Mouse (Mus musculus) heart, embryonic 14.5 days (tissue): ENCODE data around the gene Zfp821. TPM values are rescaled to one million over a fixed set of nuclear protein-coding genes. Genes with fewer than 3 reads are reported as not detected.

Source experiments
- ATAC-seq: fragments of 200-750 bp; cut with Nextera tagmentation; 2 replicates; pipeline ENCODE4 v1.8.0; 2017; ENCODE audit warnings: low read depth, moderate TSS enrichment; ENCODE audit not compliant: insufficient number of reproducible peaks, insufficient read depth, low FRiP score
- H3K27ac ChIP-seq, 2 experiments: fragments of 200-500 bp in 1 of 2; fragments of 300-500 bp in 1 of 2; sonication (generic) in 1 of 2; replicated peaks in 1 of 2; 2 replicates each; pipeline ENCODE4 v1.5.1; 2012 to 2014; ENCODE audit warnings: low read depth in 2 of 2, low read length in 2 of 2, control low read depth in 1 of 2, mild to moderate bottlenecking in 1 of 2, mixed read lengths in 1 of 2; ENCODE audit not compliant: control insufficient read depth in 1 of 2, insufficient read depth in 1 of 2
- H3K27me3 ChIP-seq: fragments of 300-500 bp; sonication (generic); 2 replicates; pipeline ENCODE4 v1.6.1; 2014; ENCODE audit warnings: mild to moderate bottlenecking, low read length, control low read depth; ENCODE audit not compliant: control insufficient read depth, insufficient read depth
- H3K36me3 ChIP-seq: fragments of 300-500 bp; sonication (generic); 2 replicates; pipeline ENCODE4 v1.6.1; 2014; ENCODE audit warnings: mild to moderate bottlenecking, control low read depth, low read length, mixed read lengths; ENCODE audit not compliant: control insufficient read depth, insufficient read depth
- H3K4me1 ChIP-seq, 2 experiments: fragments of 200-500 bp in 1 of 2; fragments of 300-500 bp in 1 of 2; sonication (generic) in 1 of 2; 2 replicates each; pipeline ENCODE4 v1.6.1; 2012 to 2014; ENCODE audit warnings: low read length in 2 of 2, control low read depth in 1 of 2, mixed read lengths in 1 of 2; ENCODE audit not compliant: control insufficient read depth in 2 of 2, insufficient read depth in 2 of 2
- H3K4me2 ChIP-seq: fragments of 300-500 bp; sonication (generic); 2 replicates; pipeline ENCODE4 v1.6.1; 2014; ENCODE audit warnings: mild to moderate bottlenecking, low read length
- H3K4me3 ChIP-seq, 2 experiments: fragments of 200-500 bp in 1 of 2; fragments of 300-500 bp in 1 of 2; sonication (generic) in 1 of 2; 2 replicates each; pipeline ENCODE4 v1.5.1; 2012 to 2014; ENCODE audit warnings: low read length in 2 of 2, mild to moderate bottlenecking in 2 of 2, control low read depth in 1 of 2, low read depth in 1 of 2, moderate library complexity in 1 of 2; ENCODE audit not compliant: control insufficient read depth in 1 of 2, insufficient read depth in 1 of 2
- H3K9ac ChIP-seq: fragments of 300-500 bp; sonication (generic); 2 replicates; pipeline ENCODE4 v1.6.1; 2014; ENCODE audit warnings: mild to moderate bottlenecking, low read length
- H3K9me3 ChIP-seq: fragments of 300-500 bp; sonication (generic); 2 replicates; pipeline ENCODE4 v1.6.1; 2016; ENCODE audit warnings: low read length, control low read depth; ENCODE audit not compliant: control insufficient read depth
- WGBS: fragments of 180-500 bp; shearing (Covaris S2); extraction: QIAGEN DNeasy Blood & Tissue Kit; methylation state at CpG from one replicate; pipeline ENCODE4 v1.1.7; 2014; 5-methylcytosine and 5-hydroxymethylcytosine counted together
- polyA plus RNA-seq: library from polyadenylated mRNA; unstranded; fragments of >200 nt; fragmentation: Nextera tagmentation; extraction: Ambion mirVana; gene quantifications from 2 replicates; pipeline ENCODE4 v1.2.1, GENCODE M21; 2014

The Zfp821 gene
- polyA plus RNA-seq, result 22.7 and 23.1 TPM in 2 replicates

DNA sequence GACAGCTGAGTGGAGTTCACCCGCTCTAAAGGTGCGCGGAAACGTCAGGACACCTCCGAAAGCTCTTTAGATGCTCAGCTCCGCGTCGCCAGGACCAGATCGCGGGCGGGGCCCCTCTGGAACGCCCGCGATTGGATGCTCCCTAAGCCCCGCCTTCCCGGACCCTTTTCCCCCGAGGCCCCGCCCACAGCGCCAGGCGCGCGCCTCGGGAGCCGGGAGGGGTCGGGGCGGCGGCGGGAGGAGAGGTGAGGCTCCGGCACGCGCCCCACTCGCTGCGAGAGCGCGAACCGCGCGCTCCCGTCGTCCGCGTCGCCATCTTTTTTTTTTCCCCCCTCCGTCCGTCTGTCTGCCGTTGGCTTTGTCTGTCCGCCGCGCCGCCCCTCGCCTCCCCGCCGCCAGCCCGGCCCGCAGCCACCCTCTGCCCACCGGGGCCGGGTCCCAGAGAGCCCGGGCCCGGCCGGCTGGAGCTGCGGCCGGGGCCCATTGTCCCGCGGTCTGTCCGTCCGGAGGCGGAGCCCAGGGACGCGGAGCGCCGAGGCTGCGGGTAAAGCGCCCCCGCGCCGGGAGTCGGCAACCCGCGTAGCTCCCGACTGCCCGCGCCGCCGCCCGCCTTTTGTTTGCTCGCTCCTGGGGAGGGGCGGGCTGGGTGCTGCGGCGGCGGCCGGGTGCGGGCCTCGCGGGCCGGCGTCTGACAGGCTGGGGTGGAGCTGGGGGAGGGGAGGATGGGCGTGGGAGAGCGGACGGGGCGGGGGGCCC lies at the start of gene Zfp821:
TSS of gene Zfp821 (plus strand) at position 227 of the 756 bp plus-strand sequence.
- peak; percentile 93 for ATAC-seq
- Histone ChIP-seq H3K9ac (peak within 1 kb of the TSS; percentile 100), H3K4me3 (peak within 1 kb of the TSS; percentile 87 to 97), H3K4me2 (peak within 1 kb of the TSS; percentile 93), H3K4me1 (peaks cover 11 to 22% of the 10 kb centered on the region in 2 experiments), H3K36me3 (peaks cover 30% of the 10 kb centered on the region), H3K27ac (peak within 1 kb of the TSS; percentile 81 to 96), H3K27me3 (no peaks in the 10 kb centered on the region), H3K9me3 (no peaks in the 10 kb centered on the region)
- WGBS, result 0% methylated on average over 88 of the region's 100 CpGs

DNA sequence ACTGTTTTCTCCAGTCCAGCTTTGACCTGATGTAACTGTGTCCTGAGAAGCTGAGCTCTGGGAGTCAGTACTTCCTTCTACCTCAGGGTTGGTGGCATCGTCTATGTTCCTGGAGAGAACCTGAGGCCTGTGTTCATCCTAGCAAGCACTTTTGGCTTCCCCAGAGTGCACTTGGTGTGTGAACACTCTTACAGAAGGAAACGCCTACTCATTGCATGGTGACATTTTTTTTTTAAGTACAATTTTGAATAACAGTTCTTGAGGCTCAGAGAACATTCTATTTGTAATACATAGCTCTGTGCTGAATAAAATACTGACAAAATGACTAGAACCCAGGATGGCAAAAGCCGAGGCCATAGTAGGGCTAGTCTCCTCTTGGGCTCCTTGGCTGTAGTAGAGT lies 48.5 kb upstream of the Zfp821 start:
- no peaks in the 10 kb centered on the region for H3K27me3 ChIP-seq
- no peak overlapping the region for H3K27ac ChIP-seq
- H3K4me1 ChIP-seq, result no peaks in the 10 kb centered on the region
- H3K4me3 ChIP-seq, result no peak overlapping the region
- no peaks in the 10 kb centered on the region for H3K36me3 ChIP-seq
- ATAC-seq, result no peak
- 80% methylated on average over 3 of the region's 3 CpGs for WGBS
- H3K4me2 ChIP-seq, result no peak overlapping the region
- no peak overlapping the region for H3K9ac ChIP-seq
- no peaks in the 10 kb centered on the region for H3K9me3 ChIP-seq

- H3K4me1 ChIP-seq, result no peaks in the 10 kb centered on the region
- no peak for ATAC-seq
- no peaks in the 10 kb centered on the region for H3K27me3 ChIP-seq
- peaks cover 3% of the 10 kb centered on the region; the same call in 1 of the 2 replicates for H3K36me3 ChIP-seq
- WGBS, result 85% methylated on average over 3 of the region's 3 CpGs
- H3K9me3 ChIP-seq, result no peaks in the 10 kb centered on the region
- H3K9ac ChIP-seq, result no peak overlapping the region
- H3K4me2 ChIP-seq, result no peak overlapping the region
- H3K27ac ChIP-seq, result no peak overlapping the region
- no peak overlapping the region for H3K4me3 ChIP-seq
These were observed 43.0 kb upstream of the Zfp821 start for GRCm38 (mm10) chr8:109662328-109662727.

DNA sequence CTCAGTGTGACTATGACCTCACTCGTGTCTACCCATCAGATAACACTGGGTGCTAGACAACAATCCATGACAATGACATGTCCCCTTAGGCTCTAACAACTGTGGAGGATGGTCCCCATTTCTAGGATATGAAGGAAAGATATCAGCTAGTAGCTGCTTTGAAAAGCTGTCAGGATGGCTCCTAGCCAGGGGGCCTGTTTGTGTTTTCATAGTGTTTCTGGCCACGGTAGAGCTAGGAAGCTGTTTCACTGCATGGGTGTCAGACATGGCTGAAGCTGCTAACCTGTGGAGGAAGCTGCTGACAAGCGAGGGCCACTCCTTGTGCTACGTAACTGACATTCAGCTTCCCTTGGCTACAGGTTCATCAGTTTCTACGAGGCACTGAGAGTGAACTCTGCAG lies 38.7 kb upstream of the Zfp821 start:
- H3K4me1 ChIP-seq, result no peaks in the 10 kb centered on the region
- H3K36me3 ChIP-seq, result peaks cover 46% of the 10 kb centered on the region
- no peak overlapping the region for H3K4me3 ChIP-seq
- ATAC-seq, result no peak
- no peaks in the 10 kb centered on the region for H3K9me3 ChIP-seq
- no peaks in the 10 kb centered on the region for H3K27me3 ChIP-seq
- WGBS, result 56% methylated on average over 5 of the region's 5 CpGs
- no peak overlapping the region for H3K27ac ChIP-seq
- H3K4me2 ChIP-seq, result no peak overlapping the region
- H3K9ac ChIP-seq, result no peak overlapping the region

- ATAC-seq, result no peak
- no peaks in the 10 kb centered on the region for H3K27me3 ChIP-seq
- no peak overlapping the region for H3K4me3 ChIP-seq
- H3K4me2 ChIP-seq, result no peak overlapping the region
- H3K27ac ChIP-seq, result no peak overlapping the region
- H3K9me3 ChIP-seq, result no peaks in the 10 kb centered on the region
- WGBS, result 91% methylated on average over 5 of the region's 5 CpGs
- H3K4me1 ChIP-seq, result no peaks in the 10 kb centered on the region
- peaks cover 100% of the 10 kb centered on the region for H3K36me3 ChIP-seq
- no peak overlapping the region for H3K9ac ChIP-seq
These were observed 32.7 kb upstream of the Zfp821 start for GRCm38 (mm10) chr8:109672656-109673055.

DNA sequence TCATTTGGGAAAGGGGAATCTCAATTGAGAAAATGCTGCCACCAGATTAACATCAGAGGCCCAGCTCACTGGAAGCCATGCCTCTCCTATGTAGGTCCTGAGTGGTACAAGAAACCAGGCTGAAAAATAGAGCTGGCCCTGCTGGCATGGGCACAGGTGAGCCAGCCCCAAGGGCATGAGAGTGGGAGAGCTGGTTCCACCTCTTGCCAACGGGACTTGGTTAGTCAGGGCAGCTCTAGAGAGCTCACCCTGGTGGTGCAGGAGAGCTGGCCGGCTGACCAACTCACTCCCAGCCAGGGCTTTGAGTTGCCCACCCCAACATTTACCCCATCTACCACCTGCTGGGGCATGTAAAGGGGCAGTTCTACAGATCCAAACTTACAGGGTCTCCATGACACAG lies 31.8 kb upstream of the Zfp821 start:
- no peaks in the 10 kb centered on the region for H3K27me3 ChIP-seq
- 100% methylated on average over 2 of the region's 2 CpGs for WGBS
- H3K4me1 ChIP-seq, result no peaks in the 10 kb centered on the region
- no peak overlapping the region for H3K4me2 ChIP-seq
- H3K36me3 ChIP-seq, result peaks cover 100% of the 10 kb centered on the region
- no peak overlapping the region for H3K9ac ChIP-seq
- no peak overlapping the region for H3K27ac ChIP-seq
- no peaks in the 10 kb centered on the region for H3K9me3 ChIP-seq
- H3K4me3 ChIP-seq, result no peak overlapping the region
- no peak for ATAC-seq

GRCm38 (mm10) chr8:109675896-109676643 lies 29.3 kb upstream of the Zfp821 start:
- H3K27me3 ChIP-seq, result no peaks in the 10 kb centered on the region
- WGBS, result 94% methylated on average over 9 of the region's 9 CpGs

More at GRCm38 (mm10) chr8:109675896-109676643, 29.3 kb upstream of the Zfp821 start:
- no peak overlapping the region for H3K27ac ChIP-seq
- no peak overlapping the region for H3K4me3 ChIP-seq
- no peaks in the 10 kb centered on the region for H3K4me1 ChIP-seq
- peaks cover 97% of the 10 kb centered on the region for H3K36me3 ChIP-seq
- H3K9me3 ChIP-seq, result no peaks in the 10 kb centered on the region
- H3K9ac ChIP-seq, result no peak overlapping the region
- no peak for ATAC-seq
- no peak overlapping the region for H3K4me2 ChIP-seq
